Mouse (Mus musculus) thymus, postnatal 10 days (tissue): ENCODE results near the gene Krt77.

Source experiments
- DNase-seq, 2 experiments: peaks; one replicate each; pipeline ENCODE4 v3.0.0; 2021; ENCODE audit warnings: low spot score in 2 of 2

Krt77 gene

GRCm38 (mm10) chr15:101834784-101835328 lies 34.6 kb downstream of the Krt77 start:
- DNase-seq = no peak

- no peak for DNase-seq
Observed at GRCm38 (mm10) chr15:101833131-101833530, 36.4 kb downstream of the Krt77 start.

DNA sequence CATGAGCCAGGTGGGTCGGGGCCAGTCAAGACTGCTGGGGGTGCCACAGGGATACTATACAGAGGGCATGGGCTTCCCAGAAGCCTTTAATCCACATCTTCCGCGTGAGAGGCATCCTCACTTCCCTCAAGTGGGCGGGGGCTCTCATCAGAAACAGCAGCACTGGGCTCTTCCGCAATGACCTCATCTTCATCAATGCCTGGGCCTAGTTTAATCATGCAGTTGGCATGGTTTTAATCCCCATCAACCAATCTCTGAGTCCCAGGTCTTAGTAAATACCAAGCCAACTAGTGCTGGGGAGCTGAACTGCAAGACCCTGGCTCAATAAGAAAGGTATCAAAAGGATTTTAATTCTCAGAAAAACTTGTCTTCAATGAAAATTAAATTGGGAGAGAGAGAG lies 40.1 kb downstream of the Krt77 start:
- DNase-seq = no peak

DNA sequence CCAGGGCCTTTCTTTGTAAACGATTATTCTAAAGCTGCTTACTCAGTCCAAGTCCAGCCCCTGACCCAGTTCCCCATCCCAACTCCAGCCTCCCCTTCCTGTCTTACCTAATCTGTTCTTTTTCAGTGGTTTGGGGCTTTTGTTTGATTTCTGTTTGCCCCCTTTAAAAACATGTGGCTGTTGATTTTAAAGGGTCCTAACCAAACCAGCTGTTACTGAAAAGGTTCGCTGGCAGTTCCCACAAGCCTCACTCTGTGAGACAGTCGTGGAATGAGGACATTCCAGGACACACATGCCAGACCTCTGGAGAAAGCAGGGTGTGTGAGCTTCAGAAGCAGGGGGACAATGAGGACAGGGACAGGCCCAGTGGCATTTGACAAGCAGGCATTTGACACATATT lies 47.7 kb downstream of the Krt77 start:
- DNase-seq = no peak

- DNase-seq = no peak
Observed at GRCm38 (mm10) chr15:101817875-101818274, 51.6 kb downstream of the Krt77 start, which contains the start of gene Krt2. Gene Krt2, minus strand, starts transcription at chr15:101818169.
